Mouse (Mus musculus): Measurements from ENCODE around the gene Gtf2i. TPM values are rescaled to one million over a fixed set of nuclear protein-coding genes. Genes with fewer than 3 reads are reported as not detected.

Gtf2i gene
- polyA plus RNA-seq, 1 experiment from 2014 or later = 136 TPM

DNA sequence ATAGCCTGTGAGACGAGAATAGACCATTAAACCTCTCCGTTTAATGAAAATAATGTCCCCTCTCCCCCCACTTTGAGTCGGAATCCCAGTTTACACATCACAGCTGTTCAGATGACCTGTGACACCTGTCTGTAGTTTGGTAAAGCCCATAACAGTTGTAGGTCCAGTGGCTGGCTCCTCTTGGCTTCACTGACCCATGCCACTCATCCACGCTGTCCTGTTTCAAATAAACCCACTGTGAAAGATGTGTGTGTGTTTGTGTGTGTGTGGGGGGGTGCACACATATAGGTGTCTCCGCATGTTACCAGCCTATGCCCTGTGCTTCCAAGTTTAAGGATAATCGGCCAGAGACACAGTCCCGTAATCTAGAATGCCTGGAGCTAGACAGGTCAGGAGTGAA, 96.7 kb downstream of the Gtf2i start:
- 77% methylated on average over 7 of the region's 7 CpGs for WGBS (ENCODE audit: insufficient replicate concordance)
- Histone ChIP-seq H3K27ac (ENCODE audit: low read depth, low read length) (no peak overlapping the region), H3K27me3 (ENCODE audit: control insufficient read depth, insufficient read depth, low read length) (peaks cover 9% of the 10 kb centered on the region), H3K4me3 (ENCODE audit: low read depth, low read length) (no peak overlapping the region), H3K9me3 (replicated peaks; ENCODE audit: control insufficient read depth, low read length) (no peaks in the 10 kb centered on the region), H3K36me3 (ENCODE audit: control insufficient read depth, insufficient read depth, low read length) (peaks cover 4% of the 10 kb centered on the region; the same call in 1 of the 2 replicates), H3K9ac (ENCODE audit: low read depth, low read length) (no peak overlapping the region), H3K4me1 (ENCODE audit: control insufficient read depth, insufficient read depth, low read length) (no peaks in the 10 kb centered on the region), H3K4me2 (no peak overlapping the region)
- no peak for ATAC-seq (replicated peaks; ENCODE audit: insufficient number of reproducible peaks, low FRiP score, low TSS enrichment)

DNA sequence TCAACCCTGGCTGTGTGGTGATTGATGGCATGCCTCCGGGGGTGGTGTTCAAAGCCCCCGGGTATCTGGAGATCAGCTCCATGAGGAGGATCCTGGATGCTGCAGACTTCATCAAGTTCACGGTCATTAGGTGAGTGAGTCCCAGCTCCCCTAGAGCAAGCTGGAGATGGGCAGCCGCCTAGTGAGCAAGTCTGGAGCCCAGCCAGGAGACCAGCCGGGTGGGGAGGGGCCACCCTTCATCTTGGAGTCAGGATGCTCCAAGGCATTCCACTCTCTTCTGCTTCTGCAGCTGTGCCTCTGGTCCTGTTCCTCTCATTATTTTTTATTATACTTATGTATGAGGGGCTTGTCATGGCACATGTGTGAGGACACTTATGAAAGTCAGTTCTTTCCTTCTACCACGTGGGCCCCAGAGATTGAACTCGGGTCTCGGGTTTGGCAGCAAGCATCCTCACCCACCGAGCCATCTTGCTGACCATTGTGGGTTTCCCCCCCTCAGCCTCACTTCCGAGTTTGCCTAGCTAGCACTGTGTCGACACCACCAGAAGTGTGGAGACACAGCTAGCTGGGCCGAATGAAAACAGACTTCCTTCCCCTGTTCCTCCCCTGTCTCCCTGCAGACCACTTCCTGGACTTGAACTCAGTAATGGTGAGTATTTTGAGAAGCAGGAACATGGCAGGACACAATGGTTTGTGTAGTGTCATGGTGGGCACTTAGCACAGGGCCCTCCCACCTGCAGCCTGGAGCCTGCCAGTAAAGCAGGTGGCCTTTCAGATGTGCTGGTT, 100.3 kb downstream of the Gtf2i start:
- H3K27ac ChIP-seq (ENCODE audit: low read depth, low read length) = no peak overlapping the region
- no peak overlapping the region for H3K4me3 ChIP-seq (ENCODE audit: low read depth, low read length)
- no peaks in the 10 kb centered on the region for H3K27me3 ChIP-seq (ENCODE audit: control insufficient read depth, insufficient read depth, low read length)
- peaks cover 4% of the 10 kb centered on the region; the same call in 1 of the 2 replicates for H3K36me3 ChIP-seq (ENCODE audit: control insufficient read depth, insufficient read depth, low read length)
- no peaks in the 10 kb centered on the region for H3K4me1 ChIP-seq (ENCODE audit: control insufficient read depth, insufficient read depth, low read length)
- ATAC-seq (replicated peaks; ENCODE audit: insufficient number of reproducible peaks, low FRiP score, low TSS enrichment) = no peak
- no peak overlapping the region for H3K9ac ChIP-seq (ENCODE audit: low read depth, low read length)
- H3K9me3 ChIP-seq (replicated peaks; ENCODE audit: control insufficient read depth, low read length) = no peaks in the 10 kb centered on the region
- 70% methylated on average over 12 of the region's 12 CpGs for WGBS (ENCODE audit: insufficient replicate concordance)
- H3K4me2 ChIP-seq = no peak overlapping the region

DNA sequence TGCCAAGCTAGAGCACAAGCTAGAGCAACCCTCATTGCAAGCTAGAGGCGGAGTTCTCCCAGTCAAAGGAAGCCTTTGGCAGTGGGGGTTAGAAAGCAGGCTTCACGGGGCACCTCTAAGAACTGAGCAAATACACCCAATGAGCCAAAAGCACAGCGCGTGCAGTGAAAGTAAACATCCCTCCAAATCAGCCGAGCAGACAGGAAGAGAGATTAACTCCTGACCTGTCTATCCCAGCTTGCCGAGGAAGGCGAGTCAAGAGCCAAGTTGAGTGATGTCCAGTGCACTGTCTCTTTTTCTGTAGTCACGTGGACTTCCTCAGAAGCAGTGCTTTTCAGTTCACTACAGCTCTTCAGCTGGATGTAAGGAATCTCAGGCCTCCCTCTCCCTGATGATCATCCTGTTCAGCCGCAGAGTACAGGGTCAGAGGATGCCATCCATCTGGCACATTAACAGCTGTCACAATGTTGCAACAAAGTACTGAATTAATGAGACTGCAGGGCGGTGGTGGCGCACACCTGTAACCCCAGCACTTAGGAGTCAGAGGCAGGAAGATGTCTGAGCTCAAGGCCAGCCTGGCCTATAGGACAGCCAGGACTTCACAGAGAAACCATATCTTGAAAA, 104.5 kb downstream of the Gtf2i start:
- WGBS (ENCODE audit: insufficient replicate concordance) = 42% methylated on average over 11 of the region's 11 CpGs
- 0 out of 2 replicates have a peak overlapping the region, but pooled peaks have one; percentile 2 for H3K27ac ChIP-seq (ENCODE audit: low read depth, low read length)

DNA sequence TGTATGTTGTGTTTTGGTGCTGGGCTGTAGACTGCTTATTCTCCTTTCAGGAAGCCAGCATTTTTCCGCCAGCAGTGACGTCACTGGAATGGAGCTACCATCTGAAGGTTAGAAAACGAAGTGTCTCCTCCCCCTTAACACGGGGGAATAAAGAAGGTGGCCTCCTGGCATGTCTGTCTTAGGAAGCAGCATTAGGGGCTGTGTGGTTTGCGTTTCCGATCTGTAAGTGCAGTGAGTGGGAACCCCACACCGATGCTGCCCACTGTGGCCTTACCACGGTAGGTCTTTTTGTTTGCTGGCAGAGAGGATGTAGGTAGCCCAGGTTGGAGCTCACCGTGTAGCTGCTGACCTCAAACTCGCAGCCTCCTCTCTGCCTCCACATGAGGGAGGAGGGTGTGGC, 107.8 kb downstream of the Gtf2i start:
- no peak overlapping the region for H3K9ac ChIP-seq (ENCODE audit: low read depth, low read length)
- no peak for ATAC-seq (replicated peaks; ENCODE audit: insufficient number of reproducible peaks, low FRiP score, low TSS enrichment)
- no peaks in the 10 kb centered on the region for H3K9me3 ChIP-seq (replicated peaks; ENCODE audit: control insufficient read depth, low read length)
- no peak overlapping the region for H3K4me2 ChIP-seq
- H3K4me1 ChIP-seq (ENCODE audit: control insufficient read depth, insufficient read depth, low read length) = no peaks in the 10 kb centered on the region
- H3K4me3 ChIP-seq (ENCODE audit: low read depth, low read length) = no peak overlapping the region
- no peaks in the 10 kb centered on the region for H3K36me3 ChIP-seq (ENCODE audit: control insufficient read depth, insufficient read depth, low read length)
- H3K27ac ChIP-seq (ENCODE audit: low read depth, low read length) = no peak overlapping the region
- 77% methylated on average over 10 of the region's 10 CpGs for WGBS (ENCODE audit: insufficient replicate concordance)
- no peaks in the 10 kb centered on the region for H3K27me3 ChIP-seq (ENCODE audit: control insufficient read depth, insufficient read depth, low read length)

More for the DNA sequence above, 104.5 kb downstream of the Gtf2i start:
- H3K9me3 ChIP-seq (replicated peaks; ENCODE audit: control insufficient read depth, low read length) = no peaks in the 10 kb centered on the region
- no peak overlapping the region for H3K4me3 ChIP-seq (ENCODE audit: low read depth, low read length)
- ATAC-seq (replicated peaks; ENCODE audit: insufficient number of reproducible peaks, low FRiP score, low TSS enrichment) = 0 out of 2 replicates have a peak, but pooled peaks have one; percentile 18
- no peaks in the 10 kb centered on the region for H3K36me3 ChIP-seq (ENCODE audit: control insufficient read depth, insufficient read depth, low read length)
- H3K4me1 ChIP-seq (ENCODE audit: control insufficient read depth, insufficient read depth, low read length) = no peaks in the 10 kb centered on the region
- no peaks in the 10 kb centered on the region for H3K27me3 ChIP-seq (ENCODE audit: control insufficient read depth, insufficient read depth, low read length)
- no peak overlapping the region for H3K4me2 ChIP-seq
- H3K9ac ChIP-seq (ENCODE audit: low read depth, low read length) = no peak overlapping the region

DNA sequence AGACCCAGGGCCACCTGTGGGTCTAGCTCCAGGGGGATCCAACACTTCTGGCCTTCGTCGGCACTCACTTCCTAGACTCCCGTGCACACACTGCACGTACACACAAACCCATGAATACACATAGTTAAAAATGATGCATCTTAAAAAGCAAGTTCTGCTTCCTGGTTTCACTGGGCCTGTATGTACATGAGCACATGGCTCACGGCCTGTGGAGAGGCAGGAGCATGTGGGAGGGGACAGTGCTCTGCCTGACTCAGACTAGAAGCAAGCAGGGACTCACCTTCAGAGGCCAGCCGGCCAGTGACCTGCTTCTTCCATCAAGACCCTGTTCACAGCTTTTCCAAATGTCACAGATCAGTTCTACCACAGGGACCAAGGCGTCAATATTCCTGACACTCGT, 120.9 kb downstream of the Gtf2i start:
- H3K36me3 ChIP-seq (ENCODE audit: control insufficient read depth, insufficient read depth, low read length) = peaks cover 6% of the 10 kb centered on the region; the same call in 1 of the 2 replicates
- H3K27ac ChIP-seq (ENCODE audit: low read depth, low read length) = no peak overlapping the region
- H3K9me3 ChIP-seq (replicated peaks; ENCODE audit: control insufficient read depth, low read length) = no peaks in the 10 kb centered on the region
- no peak overlapping the region for H3K9ac ChIP-seq (ENCODE audit: low read depth, low read length)
- H3K4me1 ChIP-seq (ENCODE audit: control insufficient read depth, insufficient read depth, low read length) = no peaks in the 10 kb centered on the region
- H3K4me3 ChIP-seq (ENCODE audit: low read depth, low read length) = no peak overlapping the region
- WGBS (ENCODE audit: insufficient replicate concordance) = 78% methylated on average over 8 of the region's 8 CpGs
- no peaks in the 10 kb centered on the region for H3K27me3 ChIP-seq (ENCODE audit: control insufficient read depth, insufficient read depth, low read length)
- no peak overlapping the region for H3K4me2 ChIP-seq
- no peak for ATAC-seq (replicated peaks; ENCODE audit: insufficient number of reproducible peaks, low FRiP score, low TSS enrichment)

DNA sequence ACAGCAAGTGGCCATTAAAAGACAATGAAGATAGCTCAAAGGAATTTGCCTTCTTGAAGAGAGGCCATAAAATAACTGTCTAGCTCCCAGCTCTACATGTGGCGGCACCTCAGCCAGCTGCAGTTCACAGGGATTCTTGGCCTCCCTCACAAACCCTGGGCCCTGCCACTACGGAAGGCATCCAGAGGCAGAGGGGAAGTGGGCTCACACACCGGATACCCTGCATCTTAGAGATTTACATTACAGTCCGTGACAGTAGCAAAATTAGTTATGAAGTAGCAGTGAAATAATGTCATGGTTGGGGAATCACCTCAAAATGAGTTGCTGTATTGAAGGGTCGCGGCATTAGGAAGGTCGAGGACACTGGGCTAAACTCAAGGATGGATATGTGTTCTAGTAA, 126.0 kb downstream of the Gtf2i start:
- no peak for ATAC-seq (replicated peaks; ENCODE audit: insufficient number of reproducible peaks, low FRiP score, low TSS enrichment)
- Histone ChIP-seq H3K36me3 (ENCODE audit: control insufficient read depth, insufficient read depth, low read length) (no peaks in the 10 kb centered on the region), H3K4me2 (no peak overlapping the region), H3K4me1 (ENCODE audit: control insufficient read depth, insufficient read depth, low read length) (peaks cover under 1% of the 10 kb centered on the region; the same call in 1 of the 2 replicates), H3K9ac (ENCODE audit: low read depth, low read length) (no peak overlapping the region), H3K27me3 (ENCODE audit: control insufficient read depth, insufficient read depth, low read length) (no peaks in the 10 kb centered on the region), H3K9me3 (replicated peaks; ENCODE audit: control insufficient read depth, low read length) (no peaks in the 10 kb centered on the region), H3K27ac (ENCODE audit: low read depth, low read length) (no peak overlapping the region), H3K4me3 (ENCODE audit: low read depth, low read length) (no peak overlapping the region)
- 91% methylated on average over 7 of the region's 7 CpGs for WGBS (ENCODE audit: insufficient replicate concordance)

Small RNA genes lying within 50 kb of the gene (microRNA-seq; reads per million reads assigned to microRNA genes)
- 0.27 reads per million for gene Mir3965 (ENCODE audit: borderline number of aligned reads)

Other genes starting within 250 kb of the Gtf2i start
- 5.7 and 8.0 TPM in 2 replicates for gene Castor2, start 215.0 kb downstream of the Gtf2i start, polyA plus RNA-seq (2014; fragmentation: Nextera tagmentation; extraction: Ambion mirVana)
- gene Rcc1l, start 138.0 kb downstream of the Gtf2i start, polyA plus RNA-seq (2014; fragmentation: Nextera tagmentation; extraction: Ambion mirVana) = 21.0 and 21.8 TPM in 2 replicates
- 5.3 and 6.5 TPM in 2 replicates for gene Gtf2ird2, start 130.7 kb downstream of the Gtf2i start, polyA plus RNA-seq (2014; fragmentation: Nextera tagmentation; extraction: Ambion mirVana)
- 1.8 and 2.2 TPM in 2 replicates for gene Ncf1, start 85.1 kb downstream of the Gtf2i start, polyA plus RNA-seq (2014; fragmentation: Nextera tagmentation; extraction: Ambion mirVana)
- gene Gtf2ird1, start 142.0 kb upstream of the Gtf2i start, polyA plus RNA-seq (2014; fragmentation: Nextera tagmentation; extraction: Ambion mirVana) = 49.0 and 55.7 TPM in 2 replicates
- gene Clip2, start 237.7 kb upstream of the Gtf2i start, polyA plus RNA-seq (2014; fragmentation: Nextera tagmentation; extraction: Ambion mirVana) = 1.7 and 2.2 TPM in 2 replicates
- gene Syna, start 245.4 kb upstream of the Gtf2i start, polyA plus RNA-seq (2014; fragmentation: Nextera tagmentation; extraction: Ambion mirVana) = not detected in 2 replicates

Measured in heart, embryonic 11.5 days (tissue).